Mouse (Mus musculus) stomach, postnatal 0 days (tissue): Measurements from ENCODE around the gene Alkbh5. TPM values are rescaled to one million over a fixed set of nuclear protein-coding genes. Genes with fewer than 3 reads are reported as not detected.

ENCODE experiments used
- ATAC-seq: fragments of 200-750 bp; cut with Nextera tagmentation; 2 replicates; pipeline ENCODE4 v1.8.0; 2017; ENCODE audit not compliant: low FRiP score, low TSS enrichment
- DNase-seq: peaks from one replicate; pipeline ENCODE4 v3.0.0-alpha.2; 2016; ENCODE audit warnings: low spot score
- H3K27ac ChIP-seq: fragments of 300-500 bp; sonication (generic); replicated peaks from 2 replicates; pipeline ENCODE4 v1.5.1; 2014; ENCODE audit warnings: mild to moderate bottlenecking, control low read depth
- H3K27me3 ChIP-seq: fragments of 300-500 bp; sonication (generic); 2 replicates; pipeline ENCODE4 v1.6.1; 2014; ENCODE audit warnings: low read length; ENCODE audit not compliant: control insufficient read depth, insufficient read depth
- H3K36me3 ChIP-seq: fragments of 300-500 bp; sonication (generic); 2 replicates; pipeline ENCODE4 v1.6.1; 2014; ENCODE audit warnings: low read length, mixed read lengths; ENCODE audit not compliant: control insufficient read depth, insufficient read depth
- H3K4me1 ChIP-seq: fragments of 300-500 bp; sonication (generic); replicated peaks from 2 replicates; pipeline ENCODE4 v1.6.1; 2014; ENCODE audit warnings: antibody characterized with exemption; ENCODE audit not compliant: control insufficient read depth, insufficient read depth
- H3K4me2 ChIP-seq: fragments of 300-500 bp; sonication (generic); replicated peaks from 2 replicates; pipeline ENCODE4 v1.6.1; 2014; ENCODE audit warnings: low read depth, mild to moderate bottlenecking, control low read depth, moderate library complexity
- H3K4me3 ChIP-seq: fragments of 300-500 bp; sonication (generic); 2 replicates; pipeline ENCODE4 v1.5.1; 2014; ENCODE audit warnings: low read depth, low read length, control low read depth
- H3K9ac ChIP-seq: fragments of 300-500 bp; sonication (generic); 2 replicates; pipeline ENCODE4 v1.6.1; 2014; ENCODE audit warnings: mild to moderate bottlenecking, low read length, control low read depth, mixed read lengths
- H3K9me3 ChIP-seq: fragments of 300-500 bp; sonication (generic); 2 replicates; pipeline ENCODE4 v1.6.1; 2016; ENCODE audit warnings: low read length; ENCODE audit not compliant: control insufficient read depth
- CTCF ChIP-seq: IDR thresholded peaks from 2 replicates; pipeline ENCODE4 v1.5.1; 2016; ENCODE audit warnings: antibody characterized with exemption, low read depth, mild to moderate bottlenecking, moderate library complexity
- EP300 ChIP-seq: optimal IDR thresholded peaks from 2 replicates; pipeline ENCODE3; 2016; ENCODE audit warnings: antibody characterized with exemption
- WGBS: fragments of 180-500 bp; shearing (Covaris S2); extraction: QIAGEN DNeasy Blood & Tissue Kit; methylation state at CpG from one replicate; pipeline ENCODE4 v1.1.7; 2014; 5-methylcytosine and 5-hydroxymethylcytosine counted together
- polyA plus RNA-seq: library from polyadenylated mRNA; unstranded; fragments of >200 nt; fragmentation: Nextera tagmentation; extraction: Ambion mirVana; gene quantifications from 2 replicates; pipeline ENCODE4 v1.2.1, GENCODE M21; 2015

Alkbh5 gene
- polyA plus RNA-seq, 1 experiment from 2014 or later, result 26.3 TPM

GRCm38 (mm10) chr11:60526461-60526860 lies 9.7 kb upstream of the Alkbh5 start:
- Histone ChIP-seq H3K4me1 (no peaks in the 10 kb centered on the region), H3K4me2 (no peak overlapping the region), H3K36me3 (no peaks in the 10 kb centered on the region), H3K9ac (no peak overlapping the region), H3K9me3 (no peaks in the 10 kb centered on the region), H3K27me3 (no peaks in the 10 kb centered on the region), H3K4me3 (no peak overlapping the region), H3K27ac (no peak overlapping the region)
- ATAC-seq (no peak), DNase-seq (no peak)
- 65% methylated on average over 4 of the region's 4 CpGs for WGBS
- no peak for TF ChIP-seq EP300
- no peak for TF ChIP-seq CTCF

GRCm38 (mm10) chr11:60535676-60536075 lies 505 bp upstream of the Alkbh5 start:
- no peak overlapping the region for H3K9ac ChIP-seq
- no peak overlapping the region for H3K4me3 ChIP-seq
- WGBS, result 85% methylated on average over 2 of the region's 2 CpGs
- H3K27me3 ChIP-seq, result no peaks in the 10 kb centered on the region
- H3K9me3 ChIP-seq, result no peaks in the 10 kb centered on the region
- H3K4me2 ChIP-seq, result no peak overlapping the region; the same call in 1 of the 2 replicates
- H3K27ac ChIP-seq, result no peak overlapping the region
- DNase-seq (no peak), ATAC-seq (no peak)
- no peaks in the 10 kb centered on the region for H3K36me3 ChIP-seq
- H3K4me1 ChIP-seq, result peaks cover 5% of the 10 kb centered on the region
- TF ChIP-seq CTCF, result no peak
- no peak for TF ChIP-seq EP300

GRCm38 (mm10) chr11:60536859-60537467 lies 782 bp downstream of the Alkbh5 start:
- peaks cover 8% of the 10 kb centered on the region for H3K4me1 ChIP-seq
- peak overlapping the region; percentile 96 for H3K9ac ChIP-seq
- peak overlapping the region; percentile 99 for H3K27ac ChIP-seq
- peak overlapping the region; percentile 93 for H3K4me2 ChIP-seq
- 0% methylated on average over 37 of the region's 37 CpGs for WGBS
- TF ChIP-seq CTCF (peak; percentile 62), EP300 (peak; percentile 86)
- DNase-seq (peak; percentile 92), ATAC-seq (peak; percentile 80)
- peak overlapping the region; percentile 95 for H3K4me3 ChIP-seq
- H3K36me3 ChIP-seq, result peaks cover 2% of the 10 kb centered on the region; the same call in 1 of the 2 replicates
- H3K27me3 ChIP-seq, result no peaks in the 10 kb centered on the region
- no peaks in the 10 kb centered on the region for H3K9me3 ChIP-seq

GRCm38 (mm10) chr11:60537468-60538347 lies 1.5 kb downstream of the Alkbh5 start:
- ATAC-seq (peak; percentile 94), DNase-seq (peak; percentile 97)
- peaks cover 8% of the 10 kb centered on the region for H3K4me1 ChIP-seq
- H3K4me3 ChIP-seq, result peak overlapping the region; percentile 95
- peak overlapping the region; percentile 93 for H3K4me2 ChIP-seq
- peak overlapping the region; percentile 99 for H3K27ac ChIP-seq
- no peaks in the 10 kb centered on the region for H3K27me3 ChIP-seq
- under 1% methylated on average over 89 of the region's 91 CpGs for WGBS
- TF ChIP-seq CTCF (peak; percentile 44), EP300 (no peak)
- H3K9me3 ChIP-seq, result no peaks in the 10 kb centered on the region
- H3K36me3 ChIP-seq, result peaks cover 6% of the 10 kb centered on the region; the same call in 1 of the 2 replicates
- peak overlapping the region; percentile 96 for H3K9ac ChIP-seq

GRCm38 (mm10) chr11:60538371-60539281 lies 2.4 kb downstream of the Alkbh5 start:
- peak overlapping the region; percentile 96 for H3K9ac ChIP-seq

More at GRCm38 (mm10) chr11:60538371-60539281, 2.4 kb downstream of the Alkbh5 start:
- peak; percentile 69 for DNase-seq
- TF ChIP-seq EP300, result no peak
- no peak for TF ChIP-seq CTCF
- Histone ChIP-seq H3K27ac (peak overlapping the region; percentile 99), H3K4me1 (peaks cover 8% of the 10 kb centered on the region), H3K4me3 (peak overlapping the region; percentile 95), H3K4me2 (peak overlapping the region; percentile 93), H3K9me3 (no peaks in the 10 kb centered on the region), H3K36me3 (peaks cover 6% of the 10 kb centered on the region; the same call in 1 of the 2 replicates), H3K27me3 (no peaks in the 10 kb centered on the region)
- under 1% methylated on average over 87 of the region's 93 CpGs for WGBS
- peak; percentile 16 for ATAC-seq
